In the genomic region with DNA sequence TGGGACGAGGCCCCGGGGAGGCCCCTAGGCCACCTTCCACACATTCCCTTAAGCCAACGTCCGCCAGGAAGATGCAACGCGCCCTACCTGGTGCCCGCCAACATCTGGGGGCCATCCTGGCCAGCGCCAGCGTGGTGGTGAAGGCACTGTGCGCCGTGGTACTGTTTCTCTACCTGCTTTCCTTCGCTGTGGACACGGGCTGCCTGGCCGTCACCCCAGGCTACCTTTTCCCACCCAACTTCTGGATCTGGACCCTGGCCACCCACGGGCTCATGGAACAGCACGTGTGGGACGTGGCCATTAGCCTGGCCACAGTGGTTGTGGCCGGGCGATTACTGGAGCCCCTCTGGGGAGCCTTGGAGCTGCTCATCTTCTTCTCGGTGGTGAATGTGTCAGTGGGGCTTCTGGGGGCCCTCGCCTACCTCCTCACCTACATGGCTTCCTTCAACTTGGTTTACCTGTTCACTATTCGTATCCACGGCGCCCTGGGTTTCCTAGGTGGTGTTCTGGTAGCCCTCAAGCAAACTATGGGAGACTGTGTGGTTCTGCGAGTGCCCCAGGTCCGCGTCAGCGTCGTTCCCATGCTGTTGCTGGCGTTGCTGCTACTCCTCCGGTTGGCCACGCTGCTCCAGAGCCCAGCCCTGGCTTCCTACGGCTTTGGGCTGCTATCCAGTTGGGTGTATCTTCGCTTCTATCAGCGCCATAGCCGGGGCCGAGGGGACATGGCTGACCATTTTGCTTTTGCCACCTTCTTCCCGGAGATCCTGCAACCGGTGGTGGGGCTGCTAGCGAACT, we compare ENCODE assay signal across 8 mouse cellular contexts. TPM values are rescaled to one million over a fixed set of nuclear protein-coding genes. Genes with fewer than 3 reads are reported as not detected.
DNase-seq lines count a peak whose midpoint lies in the region; ATAC-seq and TF ChIP-seq lines count a peak whose summit lies in the region.

No protein-coding gene starts in this region.

- H3K4me1 ChIP-seq in kidney, adult 2 months (ENCODE audit: control insufficient read depth, insufficient read depth, low read length) = peaks cover 13% of the 10 kb centered on the region; the same call in 1 of the 2 replicates
- H3K4me1 ChIP-seq in forebrain, embryonic 11.5 days (replicated peaks; ENCODE audit: control insufficient read depth, insufficient read depth, low read length) = peaks cover 17% of the 10 kb centered on the region
- H3K4me1 ChIP-seq in intestine, postnatal 0 days (replicated peaks; ENCODE audit: control insufficient read depth, insufficient read depth, low read length) = peaks cover 13% of the 10 kb centered on the region
- peaks cover 50% of the 10 kb centered on the region for H3K4me1 ChIP-seq in megakaryocyte, embryonic 14.5 days

- POLR2A ChIA-PET in Patski (lab: Charles Lee) = no interaction called here

- peak; percentile 10 for ATAC-seq in Patski
- peak; percentile 32 for ATAC-seq in forebrain, embryonic 11.5 days (replicated peaks; ENCODE audit: low FRiP score)
- peak; percentile 11; the same call in 1 of the 2 replicates for ATAC-seq in intestine, postnatal 0 days

- no peak for DNase-seq in kidney, adult 2 months
- DNase-seq in kidney, postnatal 14 days = no peak
- DNase-seq in Patski (ENCODE audit: low read depth, low spot score) = no peak
- DNase-seq in forebrain, embryonic 11.5 days (ENCODE audit: low spot score) = peak; percentile 67
- no peak for DNase-seq in right cerebral cortex, adult 18-20 months
- DNase-seq in left cerebral cortex, postnatal 14 days (ENCODE audit: low spot score in 2 of 2) = no peak

- H3K36me3 ChIP-seq in kidney, adult 2 months (ENCODE audit: control insufficient read depth, insufficient read depth, low read length) = 0 out of 2 replicates have a peak, but pooled peaks cover 2% of the 10 kb centered on the region
- H3K36me3 ChIP-seq in forebrain, embryonic 11.5 days (ENCODE audit: control insufficient read depth, insufficient read depth, low read length) = peaks cover 7% of the 10 kb centered on the region
- peaks cover 20% of the 10 kb centered on the region for H3K36me3 ChIP-seq in intestine, postnatal 0 days (ENCODE audit: control insufficient read depth, insufficient read depth)
- H3K36me3 ChIP-seq in megakaryocyte, embryonic 14.5 days (replicated peaks; ENCODE audit: low read length) = peaks cover 38% of the 10 kb centered on the region

- TF ChIP-seq CTCF in kidney, adult 2 months (conservative IDR thresholded peaks at IDR 0.05; ENCODE audit: insufficient read depth, insufficient read length, low read depth, low read length) = no peak
- no peak for TF ChIP-seq CTCF in Patski (IDR thresholded peaks at IDR 0.05)
- TF ChIP-seq CTCF in intestine, postnatal 0 days (IDR thresholded peaks at IDR 0.05; ENCODE audit: low read depth) = no peak

- H3K4me3 ChIP-seq in kidney, adult 2 months (ENCODE audit: insufficient read depth, low read depth, low read length) = peak overlapping the region; percentile 89
- peak overlapping the region; percentile 60 for H3K4me3 ChIP-seq in forebrain, embryonic 11.5 days (ENCODE audit: low read depth, low read length)
- H3K4me3 ChIP-seq in intestine, postnatal 0 days (ENCODE audit: low read depth, low read length) = peak overlapping the region; percentile 86
- H3K4me3 ChIP-seq in megakaryocyte, embryonic 14.5 days (replicated peaks) = peak overlapping the region; percentile 100

- in situ Hi-C loops in Patski (cut with MboI; ENCODE audit: low pct_unique_long_range_greater_than_20kb) = loop anchor here (25.0 kb wide), 1 partner anchor 847 kb away; the partner anchor contains the start of gene Tex264

- CTCF ChIA-PET in Patski (lab: Charles Lee) = no interaction called here

- no peaks in the 10 kb centered on the region for H3K9me3 ChIP-seq in forebrain, embryonic 11.5 days (ENCODE audit: control insufficient read depth, low read length)
- H3K9me3 ChIP-seq in intestine, postnatal 0 days (ENCODE audit: control insufficient read depth) = no peaks in the 10 kb centered on the region
- H3K9me3 ChIP-seq in megakaryocyte, embryonic 14.5 days = no peaks in the 10 kb centered on the region

- H3K9ac ChIP-seq in forebrain, embryonic 11.5 days (ENCODE audit: low read length) = peak overlapping the region; percentile 80
- H3K9ac ChIP-seq in intestine, postnatal 0 days (ENCODE audit: low read depth, low read length) = peak overlapping the region; percentile 93

- intact Hi-C loops in left cerebral cortex, postnatal 14 days (cut with DNase I) = loop anchor here (10.0 kb wide), 1 partner anchor 640 kb away; the partner anchor contains the start of gene Manf

- no peak for TF ChIP-seq POLR2A in kidney, adult 2 months (IDR thresholded peaks at IDR 0.05; ENCODE audit: low read depth, low read length)

- H3K27me3 ChIP-seq in kidney, adult 2 months (replicated peaks; ENCODE audit: control insufficient read depth, insufficient read depth, low read length) = no peaks in the 10 kb centered on the region
- no peaks in the 10 kb centered on the region for H3K27me3 ChIP-seq in Patski
- H3K27me3 ChIP-seq in forebrain, embryonic 11.5 days (ENCODE audit: control insufficient read depth, insufficient read depth, low read length) = no peaks in the 10 kb centered on the region
- H3K27me3 ChIP-seq in intestine, postnatal 0 days (replicated peaks; ENCODE audit: control insufficient read depth, insufficient read depth, low read length) = no peaks in the 10 kb centered on the region
- peaks cover 7% of the 10 kb centered on the region for H3K27me3 ChIP-seq in megakaryocyte, embryonic 14.5 days (replicated peaks)

- H3K4me2 ChIP-seq in forebrain, embryonic 11.5 days (ENCODE audit: low read depth, low read length, severe bottlenecking) = peak overlapping the region; percentile 78
- peak overlapping the region; percentile 93 for H3K4me2 ChIP-seq in intestine, postnatal 0 days (replicated peaks; ENCODE audit: low read depth)

- H3K27ac ChIP-seq in kidney, adult 2 months (ENCODE audit: insufficient read depth, low read depth, low read length) = peak overlapping the region; percentile 91
- H3K27ac ChIP-seq in forebrain, embryonic 11.5 days (ENCODE audit: low read depth, low read length) = no peak overlapping the region
- peak overlapping the region; percentile 77 for H3K27ac ChIP-seq in intestine, postnatal 0 days (ENCODE audit: low read depth, low read length)

- under 1% methylated on average over 40 of the region's 40 CpGs for WGBS in kidney, adult 2 months
- under 1% methylated on average over 40 of the region's 40 CpGs for WGBS in forebrain, embryonic 11.5 days
- under 1% methylated on average over 40 of the region's 40 CpGs for WGBS in intestine, postnatal 0 days

RNA-seq across cellular contexts. Expression of gene Tmem115, which starts 0.9 kb away (rescaled TPM):
- polyA plus RNA-seq in kidney, adult 2 months (2012; rRNA removed) = 52.1 and 63.6 TPM in 2 replicates
- polyA plus RNA-seq in Patski (2021) = 41.1 TPM
- 40.2 and 43.7 TPM in 2 replicates for polyA plus RNA-seq in forebrain, embryonic 11.5 days (2014; fragmentation: Nextera tagmentation; extraction: Ambion mirVana)
- 36.3 and 38.0 TPM in 2 replicates for polyA plus RNA-seq in intestine, postnatal 0 days (2015; fragmentation: Nextera tagmentation; extraction: Ambion mirVana)
- polyA plus RNA-seq in megakaryocyte, embryonic 14.5 days (2012; ENCODE audit: insufficient read depth, low replicate concordance) = 12.0 and 24.4 TPM in 2 replicates
- 10 to 100 TPM; 33.0 to 35.3 TPM for total RNA-seq in left cerebral cortex, postnatal 14 days (2021)

RNA-seq across cellular contexts. Expression of gene Cyb561d2, which starts 7.4 kb away (rescaled TPM):
- 62.6 and 77.4 TPM in 2 replicates for polyA plus RNA-seq in kidney, adult 2 months (2012; rRNA removed)
- polyA plus RNA-seq in Patski (2021) = 26.2 TPM
- polyA plus RNA-seq in forebrain, embryonic 11.5 days (2014; fragmentation: Nextera tagmentation; extraction: Ambion mirVana) = 14.3 and 18.7 TPM in 2 replicates
- 36.3 and 38.9 TPM in 2 replicates for polyA plus RNA-seq in intestine, postnatal 0 days (2015; fragmentation: Nextera tagmentation; extraction: Ambion mirVana)
- 4.2 and 18.5 TPM in 2 replicates for polyA plus RNA-seq in megakaryocyte, embryonic 14.5 days (2012; ENCODE audit: insufficient read depth, low replicate concordance)
- total RNA-seq in left cerebral cortex, postnatal 14 days (2021) = 10 to 100 TPM; 20.7 to 24.9 TPM

RNA-seq across cellular contexts. Expression of gene Nprl2, which starts 7.4 kb away (rescaled TPM):
- polyA plus RNA-seq in kidney, adult 2 months (2012; rRNA removed) = 61.5 and 62.6 TPM in 2 replicates
- polyA plus RNA-seq in Patski (2021) = 32.0 TPM
- 40.7 and 43.7 TPM in 2 replicates for polyA plus RNA-seq in forebrain, embryonic 11.5 days (2014; fragmentation: Nextera tagmentation; extraction: Ambion mirVana)
- polyA plus RNA-seq in intestine, postnatal 0 days (2015; fragmentation: Nextera tagmentation; extraction: Ambion mirVana) = 20.0 and 20.7 TPM in 2 replicates
- 0.37 TPM in 1 of 2 replicates, not detected in the other for polyA plus RNA-seq in megakaryocyte, embryonic 14.5 days (2012; ENCODE audit: insufficient read depth, low replicate concordance)
- total RNA-seq in left cerebral cortex, postnatal 14 days (2021) = 10 to 100 TPM; 38.4 to 39.2 TPM

RNA-seq across cellular contexts. Expression of gene Zmynd10, which starts 12.5 kb away (rescaled TPM):
- polyA plus RNA-seq in kidney, adult 2 months (2012; rRNA removed) = 52.6 and 52.9 TPM in 2 replicates
- polyA plus RNA-seq in Patski (2021) = 7.3 TPM
- polyA plus RNA-seq in forebrain, embryonic 11.5 days (2014; fragmentation: Nextera tagmentation; extraction: Ambion mirVana) = 1.1 and 2.3 TPM in 2 replicates
- polyA plus RNA-seq in intestine, postnatal 0 days (2015; fragmentation: Nextera tagmentation; extraction: Ambion mirVana) = 4.0 and 5.0 TPM in 2 replicates
- 0.68 TPM in 1 of 2 replicates, not detected in the other for polyA plus RNA-seq in megakaryocyte, embryonic 14.5 days (2012; ENCODE audit: insufficient read depth, low replicate concordance)
- total RNA-seq in left cerebral cortex, postnatal 14 days (2021) = 1 to 10 TPM; 2.3 to 3.1 TPM

RNA-seq across cellular contexts. Expression of gene Rassf1, which starts 16.8 kb away (rescaled TPM):
- polyA plus RNA-seq in kidney, adult 2 months (2012; rRNA removed) = 23.0 and 24.0 TPM in 2 replicates
- polyA plus RNA-seq in Patski (2021) = 51.8 TPM
- 48.2 and 51.8 TPM in 2 replicates for polyA plus RNA-seq in forebrain, embryonic 11.5 days (2014; fragmentation: Nextera tagmentation; extraction: Ambion mirVana)
- 44.3 and 48.0 TPM in 2 replicates for polyA plus RNA-seq in intestine, postnatal 0 days (2015; fragmentation: Nextera tagmentation; extraction: Ambion mirVana)
- 10.3 and 12.6 TPM in 2 replicates for polyA plus RNA-seq in megakaryocyte, embryonic 14.5 days (2012; ENCODE audit: insufficient read depth, low replicate concordance)
- total RNA-seq in left cerebral cortex, postnatal 14 days (2021) = 10 to 100 TPM; 14.0 to 14.6 TPM
